Mouse (Mus musculus) lung, postnatal 10 days (tissue): Measurements from ENCODE around the gene Rapgef4.

Experiments used
- DNase-seq: peaks from one replicate; pipeline ENCODE4 v3.0.0; 2021

Rapgef4 gene

DNA sequence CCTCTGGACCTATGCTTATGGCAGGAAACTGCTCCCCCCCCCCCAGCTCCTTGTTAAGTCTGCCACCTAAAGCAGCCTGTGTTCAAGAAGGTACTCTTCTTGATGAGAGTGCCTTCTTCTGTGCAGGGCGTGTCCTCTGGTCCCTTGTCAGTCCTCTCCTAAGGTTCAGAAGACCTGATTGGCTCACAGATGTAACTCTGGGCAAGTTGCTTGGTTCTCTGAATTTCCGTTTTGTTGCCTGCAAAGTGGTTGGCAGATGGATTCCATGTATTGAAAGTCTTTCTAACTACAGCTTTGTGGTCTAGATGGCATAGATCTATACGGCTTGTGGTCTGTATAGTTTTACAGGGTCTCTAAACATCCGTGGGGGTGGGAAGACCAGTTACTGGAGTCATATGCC is 101.8 kb downstream of the Rapgef4 start:
- no peak for DNase-seq

DNA sequence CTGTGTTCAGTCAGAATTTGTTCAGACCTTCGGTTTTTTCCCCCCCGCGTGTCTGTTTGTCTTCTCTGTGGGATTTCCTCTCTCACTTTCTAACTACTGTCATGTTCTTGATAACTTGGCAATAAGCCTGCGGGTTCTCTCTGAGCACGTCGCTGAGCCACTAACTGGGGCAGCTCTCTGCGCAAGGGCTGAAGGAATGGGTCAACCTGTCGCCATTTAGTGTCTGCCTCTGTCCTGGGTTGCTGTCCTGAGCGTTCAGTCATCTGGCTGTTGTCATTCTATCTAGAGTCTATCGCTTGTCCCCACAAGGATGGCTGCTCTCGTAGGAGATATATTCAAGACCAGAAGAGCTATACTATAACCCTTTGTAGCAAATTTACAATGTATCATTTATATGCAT is 107.8 kb downstream of the Rapgef4 start:
- no peak for DNase-seq

DNA sequence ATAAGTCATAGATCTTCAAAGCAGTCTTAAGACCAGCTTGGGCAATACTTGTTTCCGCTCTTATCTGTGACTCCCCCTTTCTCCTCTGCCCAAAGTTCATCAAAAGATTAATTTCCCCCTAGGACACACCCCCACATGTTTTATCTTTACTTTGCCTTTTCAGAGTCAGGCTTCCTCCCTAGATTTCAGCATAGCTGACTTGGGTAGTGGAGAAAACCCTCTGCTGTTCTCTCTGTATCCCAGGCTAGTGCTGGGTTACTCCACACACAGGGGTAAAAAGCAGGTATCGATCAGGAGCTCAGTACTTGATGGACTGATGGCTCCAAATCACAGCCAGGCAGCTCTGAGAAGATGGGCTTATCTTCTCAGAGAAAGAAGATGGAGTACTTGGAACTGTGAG is 109.0 kb downstream of the Rapgef4 start:
- DNase-seq, result no peak

DNA sequence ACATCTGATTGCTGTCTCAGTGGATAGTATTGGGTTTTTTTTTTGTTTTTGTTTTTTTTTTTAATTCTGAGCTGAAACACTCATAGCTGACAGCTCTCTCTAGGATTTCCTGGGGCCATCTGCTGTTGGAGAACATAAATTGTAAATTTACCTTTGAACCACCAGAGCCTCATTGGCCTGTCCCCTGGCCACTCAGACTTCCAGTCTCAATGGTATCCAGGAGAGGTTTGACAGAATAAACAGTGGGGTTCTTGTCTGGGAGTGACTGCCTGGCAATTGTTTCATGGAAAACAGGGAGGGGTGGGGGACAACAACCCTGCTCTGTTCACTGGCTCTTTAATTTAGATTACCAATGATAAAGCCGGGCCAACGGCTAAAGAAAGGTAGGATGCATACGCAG is 111.0 kb downstream of the Rapgef4 start:
- no peak for DNase-seq

DNA sequence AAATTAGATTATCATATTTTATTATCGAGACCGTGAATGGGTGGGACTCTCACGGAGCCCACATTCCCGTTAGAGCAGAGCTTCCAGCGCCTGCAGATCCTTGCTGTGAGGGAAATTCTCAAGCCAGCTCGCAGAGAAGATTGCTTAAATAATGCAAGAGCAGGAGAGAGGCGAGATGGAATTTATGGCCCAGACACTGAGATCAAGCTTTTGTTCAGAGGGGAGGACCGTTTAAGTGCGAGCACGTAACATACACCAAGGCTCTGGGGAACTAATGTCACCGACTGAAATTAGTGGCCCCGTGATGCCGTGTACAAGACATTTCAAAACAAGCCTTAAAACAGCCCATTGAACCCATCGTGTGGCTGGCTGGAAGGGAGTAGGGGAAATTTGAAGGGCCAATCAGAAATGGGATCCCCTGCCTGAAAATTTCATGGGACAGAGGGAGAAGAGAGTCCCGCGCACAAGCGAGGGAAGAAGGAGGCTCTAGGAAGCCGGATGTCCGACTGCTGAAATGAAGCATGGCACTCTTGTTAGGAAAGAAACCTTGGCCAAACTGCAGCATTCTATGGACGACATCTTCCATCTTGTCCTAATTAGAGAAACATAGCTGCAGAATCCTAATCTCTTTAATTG is 112.5 kb downstream of the Rapgef4 start:
- DNase-seq, result no peak

DNA sequence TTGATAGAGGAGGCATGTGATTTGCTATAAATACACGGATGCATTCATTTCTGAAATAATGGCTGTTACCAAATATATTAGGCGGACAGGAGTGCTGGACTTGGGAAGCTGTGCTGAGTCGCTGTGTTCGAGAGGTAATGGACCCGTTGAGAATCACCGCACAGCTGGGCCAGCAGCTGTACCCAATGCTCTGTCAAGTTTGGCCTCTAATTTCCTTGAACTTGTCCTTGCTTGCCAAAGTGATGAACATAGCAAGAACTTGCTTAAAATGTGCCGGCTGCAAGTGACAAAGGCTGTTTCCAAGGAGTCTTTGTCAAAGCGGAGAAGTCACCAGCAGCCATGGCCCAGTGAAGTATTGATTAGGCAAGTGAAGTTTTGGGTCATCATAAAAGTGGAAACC is 113.0 kb downstream of the Rapgef4 start:
- peak; percentile 27 for DNase-seq

DNA sequence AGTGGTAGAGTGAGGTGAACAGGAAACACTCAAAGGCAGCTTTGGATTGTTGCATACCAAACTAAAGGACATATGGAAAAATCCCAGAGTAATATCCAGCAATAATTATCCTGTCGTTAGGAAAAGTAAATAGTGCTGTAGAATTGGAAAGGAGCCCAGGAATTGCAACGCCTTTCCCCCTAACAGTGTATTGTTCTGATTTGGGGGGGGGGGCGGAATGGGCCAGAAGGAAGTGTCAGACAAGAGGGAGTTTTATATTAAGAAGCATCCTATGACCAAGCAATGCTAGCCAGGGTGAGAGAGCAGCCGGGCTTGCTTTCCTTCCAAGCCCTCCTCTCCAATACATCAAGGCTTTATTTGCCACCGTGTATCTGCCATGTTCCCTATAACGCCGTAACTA is 113.4 kb downstream of the Rapgef4 start:
- peak; percentile 55 for DNase-seq

DNA sequence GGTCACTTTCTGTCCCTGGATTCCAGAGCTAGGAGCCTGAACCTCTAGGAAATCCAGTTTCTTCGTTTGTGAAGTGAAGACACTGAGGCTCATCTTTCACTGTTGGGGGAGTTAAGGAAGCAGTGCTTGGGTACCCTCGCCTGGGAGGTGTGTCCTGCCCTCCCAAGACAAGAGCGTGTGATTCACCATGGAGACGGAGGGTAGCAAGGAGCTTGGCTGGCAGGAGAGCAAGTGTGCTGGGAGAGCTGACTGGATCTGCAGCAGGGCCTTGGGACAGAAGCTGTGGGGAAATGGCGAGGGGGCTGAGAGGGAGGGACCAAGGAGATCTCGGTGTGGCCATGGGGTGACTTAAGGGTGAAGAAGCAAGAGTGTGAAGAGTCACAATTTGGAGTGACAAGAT is 114.0 kb downstream of the Rapgef4 start:
- DNase-seq, result no peak

DNA sequence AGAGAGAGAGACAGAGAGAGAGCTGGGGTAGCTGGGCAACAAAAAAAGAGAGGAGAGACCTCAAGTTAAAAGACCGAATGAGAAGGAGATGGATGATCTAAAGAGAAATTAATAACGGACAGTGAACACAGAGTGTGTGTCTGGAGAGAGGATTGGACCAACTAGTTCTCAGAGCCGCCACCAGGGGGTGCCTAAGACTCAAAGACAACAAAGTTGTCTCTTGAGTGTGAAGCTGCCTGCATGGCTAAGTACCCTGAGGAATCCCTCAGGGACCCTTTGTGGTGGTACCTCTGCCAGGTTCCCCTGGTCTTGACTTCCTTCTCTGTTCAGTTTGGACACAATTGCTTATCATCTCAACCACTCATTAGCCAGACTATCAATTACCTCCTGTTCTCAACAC is 115.3 kb downstream of the Rapgef4 start:
- DNase-seq, result peak; percentile 76

DNA sequence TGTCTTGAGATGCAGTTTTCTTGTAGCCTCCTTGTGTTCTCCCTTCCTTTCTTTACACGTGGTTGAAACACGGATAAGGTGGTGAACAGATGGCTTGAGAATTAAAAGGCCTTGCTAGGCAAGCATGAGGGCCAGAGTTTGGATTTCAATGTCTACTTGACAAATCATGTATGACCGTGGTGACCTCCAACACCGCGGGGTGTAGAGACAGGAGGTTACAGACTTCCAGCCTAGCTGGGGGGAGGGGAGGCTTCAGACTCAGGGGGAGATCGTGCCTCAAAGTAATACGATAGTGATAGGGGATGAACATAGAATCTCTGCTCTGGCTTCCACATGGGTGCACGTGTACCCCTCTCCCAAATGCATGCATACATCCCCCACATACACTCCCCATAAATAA is 117.3 kb downstream of the Rapgef4 start:
- DNase-seq, result no peak

DNA sequence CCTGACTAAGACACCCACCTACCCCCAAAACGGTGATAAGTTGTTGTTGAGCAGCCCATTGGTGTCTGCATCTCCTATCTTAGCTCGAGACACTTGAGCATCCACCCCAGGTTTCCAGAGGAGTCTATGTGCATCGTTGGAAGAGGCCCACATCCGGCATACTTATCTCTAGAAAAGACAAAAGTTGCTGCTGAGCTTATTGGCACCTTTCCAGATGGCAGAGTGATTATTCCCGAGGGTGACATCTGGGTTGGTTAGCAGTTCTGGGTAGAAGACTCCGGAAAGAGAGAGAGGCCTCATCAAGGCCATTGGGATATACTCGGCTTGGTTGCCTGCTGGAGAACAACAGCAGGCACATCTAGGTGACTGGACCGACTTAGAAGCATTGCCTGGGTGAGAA is 123.6 kb downstream of the Rapgef4 start:
- no peak for DNase-seq

DNA sequence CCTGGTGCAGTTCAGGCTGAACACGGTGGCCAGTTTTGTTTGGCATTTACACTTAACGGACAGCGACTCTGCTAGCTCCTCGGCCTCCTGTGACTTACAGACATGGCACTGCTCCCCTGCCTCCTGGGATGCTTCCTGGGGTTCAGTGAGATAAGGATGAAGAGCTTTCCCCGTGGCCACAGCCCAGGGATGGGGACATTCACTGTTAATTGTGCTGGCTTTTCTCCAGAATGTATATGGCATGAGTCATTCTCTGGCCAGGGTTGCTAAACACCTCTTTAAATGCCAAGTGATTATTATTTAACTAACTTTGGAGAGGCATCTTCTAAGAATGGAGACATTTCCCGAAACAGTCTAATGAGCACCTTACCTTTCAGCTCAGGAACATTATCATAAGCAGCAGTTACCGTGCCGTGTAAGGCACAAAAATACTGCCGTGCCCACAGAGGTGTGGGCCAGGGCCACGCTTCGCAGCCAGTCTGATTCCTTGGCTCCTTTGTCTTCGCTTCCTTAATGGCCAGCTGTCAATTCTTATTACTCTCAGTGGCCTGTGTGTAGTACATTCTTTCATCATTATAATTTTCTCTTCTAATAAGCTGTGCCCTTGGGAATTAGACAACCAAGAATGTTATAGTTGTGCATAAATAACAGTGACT is 126.6 kb downstream of the Rapgef4 start:
- DNase-seq, result no peak

DNA sequence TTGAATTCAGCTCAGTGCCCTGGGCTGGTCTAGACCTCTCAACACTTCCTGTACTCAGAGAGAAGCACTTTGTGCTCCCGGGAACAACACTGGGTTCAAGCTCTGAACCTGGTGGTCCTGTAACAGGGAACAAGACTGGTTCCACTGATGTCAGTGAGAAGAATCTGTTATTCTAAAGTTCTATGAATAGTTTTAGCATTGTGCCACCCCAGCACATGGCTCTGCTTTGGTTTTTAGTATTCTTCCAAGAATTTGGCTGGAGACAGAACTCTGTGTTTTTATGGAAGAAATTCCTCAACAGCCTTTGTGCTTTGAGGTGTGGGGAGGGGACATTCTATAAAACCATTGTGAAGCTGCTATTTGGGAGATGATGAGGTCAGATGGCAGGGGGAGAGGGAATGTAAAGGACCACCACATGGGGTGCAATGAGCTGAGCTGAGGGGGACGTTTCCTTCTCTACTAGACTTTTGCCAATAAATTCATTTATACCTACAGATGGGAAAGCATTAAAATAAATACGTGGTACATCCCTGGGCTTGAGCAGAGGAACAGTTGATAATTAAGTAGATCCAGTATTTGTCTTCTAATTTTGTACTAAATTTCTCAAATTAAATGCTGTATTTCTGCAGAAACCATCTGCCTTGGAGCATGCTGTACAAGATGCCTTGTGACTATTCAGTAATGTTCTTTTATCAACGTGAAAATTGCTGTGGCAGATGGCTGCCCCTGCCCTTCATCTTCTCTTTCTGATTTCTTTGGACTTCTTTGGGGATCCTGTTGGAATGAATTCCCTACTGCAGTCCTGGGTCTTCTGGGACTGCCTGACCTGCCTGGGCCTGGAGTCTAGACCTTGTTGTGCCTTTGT is 127.6 kb downstream of the Rapgef4 start:
- no peak for DNase-seq

DNA sequence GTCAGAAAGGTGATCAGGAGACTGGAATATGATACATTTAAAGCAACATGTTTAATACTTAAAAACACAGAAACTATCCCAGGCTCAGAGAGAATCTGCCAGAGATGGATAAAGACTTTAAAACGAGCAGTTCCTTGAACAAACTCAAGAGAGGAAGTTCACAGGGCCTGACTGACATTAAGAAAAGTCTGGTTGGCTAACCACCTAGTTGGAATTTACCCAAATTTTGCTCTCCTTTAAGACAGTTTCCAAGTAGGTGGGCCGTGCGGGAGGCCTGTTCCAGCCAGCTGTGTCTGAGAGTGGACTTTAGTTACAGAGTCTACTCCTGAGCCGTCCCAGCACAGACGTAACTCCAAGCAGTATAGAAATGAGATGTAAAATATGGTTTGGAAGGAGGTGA is 129.4 kb downstream of the Rapgef4 start:
- no peak for DNase-seq

DNA sequence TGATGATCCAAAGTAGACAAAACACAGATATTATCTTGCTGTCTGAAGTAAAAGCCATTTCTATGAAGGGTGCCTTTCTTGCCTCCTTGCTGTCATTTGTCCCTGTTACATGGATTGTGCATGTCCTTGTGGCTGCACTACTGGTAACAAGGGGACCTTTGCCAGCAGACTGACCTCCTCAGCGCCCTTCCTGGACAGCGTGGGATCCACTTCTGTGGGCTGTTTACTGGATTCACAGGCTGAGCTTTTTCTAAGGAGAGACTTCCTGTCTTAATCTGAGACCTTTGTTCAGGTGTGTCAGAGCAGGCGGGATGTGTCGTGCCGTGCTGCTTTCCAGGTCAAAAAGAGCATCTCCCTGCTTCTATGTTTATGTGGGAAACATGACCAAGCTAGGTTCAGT is 132.7 kb downstream of the Rapgef4 start:
- DNase-seq, result peak; percentile 34

DNA sequence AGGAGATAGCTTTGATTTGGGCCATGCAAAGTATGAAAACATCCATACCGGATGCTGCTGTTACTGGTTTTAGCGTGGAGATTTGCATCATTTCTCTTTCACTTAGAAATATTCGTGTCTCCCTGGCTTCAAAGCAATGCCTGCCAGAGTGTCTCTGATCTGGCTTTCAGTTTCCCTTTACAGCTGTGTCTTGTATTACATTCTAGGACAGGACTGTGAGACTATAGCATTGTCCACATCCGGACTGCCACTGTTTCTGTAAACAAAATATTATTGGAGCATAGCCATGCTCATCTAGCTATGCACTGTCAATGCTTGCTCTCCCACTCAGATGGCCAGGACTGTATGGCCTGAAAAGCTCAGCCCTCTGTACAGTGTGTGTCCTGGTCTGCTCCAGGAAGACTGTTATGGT is 133.1 kb downstream of the Rapgef4 start:
- peak; percentile 39 for DNase-seq

DNA sequence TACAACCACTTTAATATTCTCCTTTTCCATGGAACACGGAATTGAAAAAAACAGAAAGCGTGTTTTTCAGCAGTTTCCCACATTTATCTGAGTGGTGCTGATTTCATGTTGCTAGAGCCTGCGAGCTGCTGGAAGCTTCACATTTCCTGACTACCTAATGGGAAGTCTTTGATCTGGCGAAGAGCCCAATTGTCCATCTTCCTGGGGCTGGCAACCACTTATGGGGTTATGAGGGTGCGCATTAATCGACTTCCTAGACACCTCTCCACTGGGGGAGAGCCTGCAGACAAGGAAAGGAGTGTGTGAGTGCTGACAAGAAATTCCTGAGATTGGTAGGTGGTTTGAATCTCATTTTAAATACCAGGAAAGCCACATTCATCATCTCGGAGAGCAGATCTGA is 135.1 kb downstream of the Rapgef4 start:
- DNase-seq, result no peak

DNA sequence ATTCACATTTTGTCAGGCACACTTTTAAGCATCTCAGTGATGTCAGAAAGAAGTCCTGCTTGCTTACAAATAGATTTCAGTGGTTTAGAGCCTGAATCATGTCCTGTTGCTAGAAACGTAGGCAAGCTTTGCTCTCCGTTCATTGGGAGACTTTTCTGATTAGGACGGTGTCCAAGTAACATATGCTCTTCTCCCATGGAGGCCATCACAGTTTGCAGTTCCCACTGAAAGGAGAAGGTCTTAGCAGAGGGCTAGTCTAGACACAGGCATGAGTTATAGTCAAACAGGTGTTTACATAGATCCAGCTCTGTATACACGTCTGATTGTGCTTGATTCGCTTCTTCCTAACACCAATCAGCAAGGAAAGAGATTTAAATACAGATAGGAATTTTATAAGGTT is 135.7 kb downstream of the Rapgef4 start:
- DNase-seq, result no peak

DNA sequence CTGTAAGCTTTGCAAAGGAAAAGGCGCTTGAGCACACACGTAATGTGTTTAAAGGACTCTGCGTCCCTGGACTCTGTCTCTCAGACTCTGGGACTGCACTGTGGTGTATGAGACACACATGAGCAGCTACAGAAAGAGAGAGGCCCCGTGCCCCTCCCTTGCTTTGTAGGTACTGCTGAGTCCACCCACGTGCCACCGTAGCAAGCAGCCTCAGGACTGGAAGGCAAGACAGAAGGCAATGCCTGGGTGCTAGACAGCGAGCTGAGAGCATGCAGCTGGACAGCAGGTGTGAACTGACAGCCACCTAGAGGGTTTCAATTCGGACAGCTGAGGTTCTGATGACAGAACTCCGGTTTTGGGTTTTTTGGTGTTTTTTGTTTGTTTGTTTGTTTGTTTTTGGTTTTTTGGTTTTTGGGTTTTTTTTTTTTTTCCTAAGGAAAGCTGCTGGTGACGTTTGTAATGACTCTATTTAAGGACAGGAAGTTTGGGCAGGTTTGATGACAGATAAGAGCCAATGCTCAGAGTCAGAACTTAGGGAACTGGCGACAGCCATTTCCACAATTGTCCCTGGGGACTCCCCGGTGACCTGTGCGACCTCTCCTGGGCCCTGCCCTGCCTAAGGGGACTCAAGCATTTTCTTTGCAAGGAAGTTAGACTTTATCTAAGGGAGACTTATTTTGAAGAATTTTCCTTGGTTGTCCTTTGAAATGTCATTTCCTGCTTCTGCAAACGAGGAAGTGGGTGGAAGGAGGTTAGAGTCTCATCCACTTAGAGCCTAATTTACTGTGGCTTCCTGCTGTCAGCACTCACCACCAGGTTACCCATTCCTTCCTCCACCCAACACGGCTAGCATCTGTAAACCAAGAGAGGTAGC is 136.3 kb downstream of the Rapgef4 start:
- DNase-seq, result peak; percentile 40

DNA sequence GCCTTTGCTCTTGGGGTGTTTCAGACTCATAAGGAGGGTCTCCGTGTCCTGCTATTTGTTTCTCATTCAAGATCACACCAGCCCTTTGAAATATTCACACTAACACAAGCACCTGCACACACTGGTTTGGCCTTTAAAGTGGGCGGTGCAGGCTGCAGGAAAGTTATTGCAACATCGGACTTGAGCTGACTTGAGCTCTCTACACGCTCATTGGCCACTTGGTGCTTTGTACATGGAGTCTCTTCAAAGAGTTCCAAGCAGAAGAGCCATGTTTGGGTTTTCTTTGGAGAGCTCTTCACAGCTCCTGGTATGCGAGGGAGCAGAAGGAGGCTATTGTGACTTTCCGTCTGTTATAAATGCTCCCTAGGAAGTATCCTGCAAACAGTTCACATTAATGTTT is 139.2 kb downstream of the Rapgef4 start:
- peak; percentile 59 for DNase-seq

DNA sequence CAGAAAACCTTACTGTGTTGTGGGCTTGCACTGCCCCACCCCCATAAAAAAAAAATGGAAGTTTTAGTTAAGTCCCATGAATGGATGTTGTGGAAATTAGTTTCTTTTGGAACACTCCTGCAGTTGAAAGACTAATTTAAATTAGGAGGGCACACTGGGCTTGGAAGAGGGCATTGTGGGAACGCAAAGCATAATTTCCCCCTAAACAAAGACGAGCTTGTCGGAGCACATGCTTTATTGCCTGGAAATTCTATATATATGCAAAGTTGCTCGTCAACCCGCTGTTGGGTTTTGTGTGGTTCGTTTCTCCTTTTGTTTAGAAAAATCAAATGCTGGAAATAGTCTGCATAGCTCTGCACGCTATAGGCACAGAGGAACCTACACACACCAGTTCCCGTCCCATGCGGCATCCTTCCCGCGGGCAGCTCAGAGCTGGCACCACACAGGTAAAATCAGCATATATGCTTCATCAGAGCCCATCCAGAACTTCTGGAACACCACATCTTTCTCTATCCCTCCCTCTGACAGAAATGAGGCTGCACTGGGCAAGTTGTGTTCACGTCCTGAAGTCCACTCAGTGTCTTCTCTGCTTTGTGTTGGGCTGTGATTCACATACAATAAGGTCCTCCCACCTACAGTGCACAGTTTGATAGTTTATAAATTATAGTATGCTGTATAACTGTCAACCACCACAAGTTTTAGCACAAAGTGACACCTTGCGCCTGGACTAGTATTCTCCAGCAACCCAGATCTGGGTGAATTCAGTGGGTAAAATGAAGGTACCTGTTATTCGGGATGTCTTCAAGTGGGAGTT is 141.6 kb downstream of the Rapgef4 start:
- no peak for DNase-seq

DNA sequence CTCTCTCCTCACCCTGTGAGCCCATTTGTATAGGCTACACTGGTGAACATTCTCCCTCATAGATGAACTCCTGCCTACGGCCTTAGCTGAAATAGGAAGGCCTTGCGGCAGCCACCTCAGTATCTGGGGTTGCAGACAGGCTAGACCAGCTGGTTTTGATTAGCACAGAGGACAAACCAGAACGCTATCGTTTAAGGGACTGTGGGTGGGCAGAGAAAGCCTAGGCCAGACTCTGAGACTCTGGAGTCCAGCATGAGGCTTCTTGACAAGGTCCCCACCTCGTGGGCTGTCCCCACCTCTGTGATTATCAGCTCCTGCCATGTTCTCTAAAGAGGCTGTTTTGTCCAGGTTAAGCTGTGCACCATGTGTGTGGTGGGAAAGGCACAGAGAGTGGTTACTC is 142.8 kb downstream of the Rapgef4 start:
- DNase-seq, result no peak
